Mouse (Mus musculus) layer of hippocampus, postnatal 25 days (tissue): ENCODE measurements around the gene Lum. TPM values are rescaled to one million over a fixed set of nuclear protein-coding genes. Genes with fewer than 3 reads are reported as not detected.

Experiments
- DNase-seq, 2 experiments: peaks; one replicate each; pipeline ENCODE4 v3.0.0; 2022; ENCODE audit warnings: mixed read lengths in 2 of 2, low spot score in 1 of 2; ENCODE audit errors: extremely low spot score in 1 of 2
- total RNA-seq, 2 experiments: library from RNA; stranded (reverse); gene quantifications; 2 replicates each; pipeline ENCODE4 v1.2.3; 2021

Gene Lum
- 1 to 10 TPM; 2.0 to 2.9 TPM for total RNA-seq

GRCm38 (mm10) chr10:97564957-97565856, at the start of gene Lum:
Lum (plus strand) TSS chr10:97565128.
- no peak for DNase-seq

- no peak for DNase-seq
These were observed 41.6 kb upstream of the Lum start for GRCm38 (mm10) chr10:97523366-97523765.

- no peak for DNase-seq
These were observed 29.2 kb upstream of the Lum start for GRCm38 (mm10) chr10:97535697-97536096.

- DNase-seq, result no peak
These were observed 28.0 kb upstream of the Lum start for GRCm38 (mm10) chr10:97536921-97537320.

GRCm38 (mm10) chr10:97538202-97538601, 26.7 kb upstream of the Lum start:
- DNase-seq, result no peak

- no peak for DNase-seq
These were observed 17.2 kb upstream of the Lum start for GRCm38 (mm10) chr10:97547740-97548139.

GRCm38 (mm10) chr10:97567489-97568135, 2.7 kb downstream of the Lum start:
- DNase-seq, result no peak

GRCm38 (mm10) chr10:97582543-97583231, 17.8 kb downstream of the Lum start:
- DNase-seq, result peak in 1 of 2 experiments; percentile 38

GRCm38 (mm10) chr10:97584176-97584575, 19.2 kb downstream of the Lum start:
- DNase-seq, result no peak

GRCm38 (mm10) chr10:97587159-97587558, 22.2 kb downstream of the Lum start:
- DNase-seq, result no peak

- DNase-seq, result no peak
These were observed 24.6 kb downstream of the Lum start for GRCm38 (mm10) chr10:97589574-97589973.

GRCm38 (mm10) chr10:97591036-97591435, 26.1 kb downstream of the Lum start:
- no peak for DNase-seq

- DNase-seq, result no peak
These were observed 26.8 kb downstream of the Lum start for GRCm38 (mm10) chr10:97591685-97592084.

GRCm38 (mm10) chr10:97595680-97596079, 30.8 kb downstream of the Lum start:
- no peak for DNase-seq

- no peak for DNase-seq
These were observed 36.8 kb downstream of the Lum start for GRCm38 (mm10) chr10:97601744-97602143.

- DNase-seq, result no peak
These were observed 38.3 kb downstream of the Lum start for GRCm38 (mm10) chr10:97603256-97603655.

GRCm38 (mm10) chr10:97606579-97606978, 41.7 kb downstream of the Lum start, which contains the start of gene Kera:
Kera (plus strand) TSS chr10:97606879.
- DNase-seq, result no peak
